Mouse (Mus musculus): ENCODE data around the gene Erc1. TPM values are rescaled to one million over a fixed set of nuclear protein-coding genes. Genes with fewer than 3 reads are reported as not detected.

Gene Erc1
- polyA plus RNA-seq, 1 experiment from 2014 or later = 27.2 TPM

DNA sequence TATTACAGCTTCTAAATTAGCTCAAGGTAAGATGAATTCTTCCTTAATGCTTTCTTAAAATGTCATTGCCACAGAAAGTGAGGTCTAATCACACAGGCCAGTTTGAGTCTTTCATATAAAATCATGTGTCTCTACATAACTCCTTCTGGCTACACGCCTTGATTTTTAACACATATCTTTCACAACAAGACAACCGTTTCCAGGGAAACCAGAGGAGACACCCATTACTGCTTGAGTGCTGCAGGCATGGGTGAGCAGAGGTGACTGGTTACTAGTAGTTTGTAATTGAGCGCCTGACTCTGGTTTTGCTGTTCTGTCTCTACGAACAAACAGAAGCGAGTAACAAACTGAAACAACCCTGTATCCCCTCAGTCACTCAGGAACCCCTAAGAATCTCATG is 51.7 kb downstream of the Erc1 start:
- 91% methylated on average over 5 of the region's 5 CpGs for WGBS

DNA sequence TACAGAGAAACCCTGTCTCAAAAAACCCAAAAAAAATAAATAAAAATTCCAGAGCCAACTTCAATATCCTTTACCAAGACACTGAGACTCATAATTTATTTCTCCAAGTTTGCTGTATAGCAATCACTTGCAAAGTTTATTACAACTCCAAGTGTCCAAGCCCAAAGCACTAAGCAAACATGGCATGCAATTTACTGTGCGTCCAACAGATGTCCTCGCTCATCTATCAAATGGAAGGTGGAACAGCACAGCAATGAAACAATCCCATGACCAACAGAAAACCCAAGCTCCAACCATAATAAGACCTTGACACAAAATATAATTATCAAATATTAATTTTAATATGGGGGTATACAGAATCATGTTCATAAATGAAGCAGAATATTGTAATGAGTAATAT is 55.4 kb downstream of the Erc1 start:
- no peak for ATAC-seq (ENCODE audit: low FRiP score, low read depth)
- Histone ChIP-seq H3K27ac (no peak overlapping the region), H3K4me3 (no peak overlapping the region), H3K4me1 (no peaks in the 10 kb centered on the region), H3K27me3 (no peaks in the 10 kb centered on the region), H3K36me3 (peaks cover 25% of the 10 kb centered on the region), H3K9ac (no peak overlapping the region), H3K9me3 (no peaks in the 10 kb centered on the region), H3K4me2 (replicated peaks) (no peak overlapping the region)
- WGBS = 51% methylated on average over 2 of the region's 2 CpGs

More for the DNA sequence above, 51.7 kb downstream of the Erc1 start:
- Histone ChIP-seq H3K9me3 (no peaks in the 10 kb centered on the region), H3K27me3 (no peaks in the 10 kb centered on the region), H3K4me1 (no peaks in the 10 kb centered on the region), H3K4me2 (replicated peaks) (no peak overlapping the region), H3K27ac (no peak overlapping the region), H3K36me3 (peaks cover 16% of the 10 kb centered on the region), H3K9ac (no peak overlapping the region), H3K4me3 (no peak overlapping the region)
- no peak for ATAC-seq (ENCODE audit: low FRiP score, low read depth)

DNA sequence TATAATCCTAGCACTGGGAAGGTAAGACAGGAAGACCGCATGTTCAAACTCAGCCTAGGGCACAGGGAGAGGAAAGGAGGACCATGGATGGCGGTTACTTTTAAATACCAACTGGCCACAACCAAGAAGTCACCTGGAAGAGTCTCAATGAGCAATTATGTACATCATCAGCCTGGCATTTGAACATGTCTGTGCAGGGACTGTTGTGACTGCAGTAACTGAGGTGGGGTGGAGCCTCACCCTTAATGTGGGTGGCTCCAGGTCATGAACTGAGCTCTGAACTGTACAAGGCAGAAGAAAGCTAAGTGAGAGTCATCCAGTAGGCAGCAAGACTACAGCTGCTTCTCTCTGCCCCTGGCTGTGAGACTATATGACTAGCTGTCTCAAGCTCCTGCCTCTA is 65.6 kb downstream of the Erc1 start:
- WGBS = 87% methylated on average over 2 of the region's 2 CpGs
- Histone ChIP-seq H3K4me2 (replicated peaks) (no peak overlapping the region), H3K9ac (no peak overlapping the region), H3K4me3 (no peak overlapping the region), H3K27ac (no peak overlapping the region), H3K4me1 (no peaks in the 10 kb centered on the region), H3K9me3 (no peaks in the 10 kb centered on the region), H3K36me3 (peaks cover 17% of the 10 kb centered on the region), H3K27me3 (no peaks in the 10 kb centered on the region)
- no peak for ATAC-seq (ENCODE audit: low FRiP score, low read depth)

DNA sequence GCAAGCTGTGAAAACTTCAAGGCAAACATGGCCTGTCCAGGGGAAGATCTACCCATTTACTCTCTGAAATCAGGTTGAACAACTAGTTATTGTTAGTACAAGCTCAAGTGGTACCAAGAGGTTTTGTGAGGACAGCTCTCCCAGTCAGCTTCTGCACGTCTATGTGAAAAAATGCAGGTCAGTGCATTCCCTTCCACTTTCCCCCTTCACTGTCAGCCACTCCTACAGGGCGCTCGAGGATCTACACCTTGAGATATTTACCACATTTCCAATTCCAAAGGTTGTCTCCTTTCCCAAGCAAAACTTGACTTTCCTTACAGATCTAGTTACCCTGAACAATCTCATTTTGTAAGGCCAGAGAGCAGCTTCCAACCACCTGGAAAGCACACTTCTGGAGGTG is 66.9 kb downstream of the Erc1 start:
- Histone ChIP-seq H3K4me2 (replicated peaks) (no peak overlapping the region), H3K4me3 (no peak overlapping the region), H3K4me1 (no peaks in the 10 kb centered on the region), H3K9ac (no peak overlapping the region), H3K27ac (no peak overlapping the region), H3K36me3 (peaks cover 17% of the 10 kb centered on the region), H3K9me3 (no peaks in the 10 kb centered on the region), H3K27me3 (no peaks in the 10 kb centered on the region)
- no peak for ATAC-seq (ENCODE audit: low FRiP score, low read depth)
- WGBS = 76% methylated on average over 3 of the region's 3 CpGs

DNA sequence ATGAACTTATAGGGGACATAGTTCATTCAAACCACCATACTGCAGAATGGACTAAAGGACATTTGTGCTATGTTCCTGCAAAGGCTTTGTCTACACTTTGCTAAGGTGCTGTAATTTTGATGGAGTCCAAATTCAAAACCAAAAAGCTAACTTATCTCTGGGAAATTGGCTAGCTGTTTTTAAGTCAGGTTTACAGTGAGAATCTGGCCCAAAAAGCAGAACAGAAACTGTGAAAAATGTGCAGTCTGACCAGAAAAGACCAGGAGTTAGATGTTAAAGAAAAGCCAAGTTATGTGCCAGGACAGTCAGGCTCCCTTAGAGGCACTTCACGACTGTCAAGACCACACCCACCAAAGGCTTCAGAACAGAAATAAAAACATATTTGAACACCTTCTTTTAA is 79.2 kb downstream of the Erc1 start:
- no peak overlapping the region for H3K27ac ChIP-seq
- no peak overlapping the region for H3K4me3 ChIP-seq

DNA sequence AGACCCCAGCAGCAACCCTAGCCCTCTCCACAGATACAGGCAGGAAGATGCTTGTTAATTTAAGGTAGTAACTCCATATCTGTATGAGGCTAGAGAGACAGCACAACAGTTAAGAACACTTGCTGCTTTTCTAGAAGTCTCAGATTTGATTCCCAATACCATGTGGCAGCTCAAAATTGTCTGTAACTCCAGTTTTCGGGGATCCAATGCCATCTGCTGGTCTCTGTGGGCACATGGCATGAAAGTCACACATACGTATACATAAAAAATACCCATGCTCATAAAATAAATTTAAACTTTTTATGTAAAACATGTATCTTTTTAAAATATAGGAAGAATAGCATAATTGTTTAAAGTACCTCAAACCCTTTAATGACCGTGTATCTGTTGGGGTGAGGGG is 83.6 kb downstream of the Erc1 start:
- Histone ChIP-seq H3K36me3 (peaks cover 6% of the 10 kb centered on the region), H3K4me3 (no peak overlapping the region), H3K27ac (no peak overlapping the region), H3K4me1 (no peaks in the 10 kb centered on the region), H3K4me2 (replicated peaks) (no peak overlapping the region), H3K9me3 (no peaks in the 10 kb centered on the region), H3K27me3 (no peaks in the 10 kb centered on the region), H3K9ac (no peak overlapping the region)
- WGBS = 91% methylated on average over 3 of the region's 3 CpGs
- ATAC-seq (ENCODE audit: low FRiP score, low read depth) = no peak

More for the DNA sequence above, 79.2 kb downstream of the Erc1 start:
- Histone ChIP-seq H3K9me3 (no peaks in the 10 kb centered on the region), H3K27me3 (no peaks in the 10 kb centered on the region), H3K36me3 (peaks cover 14% of the 10 kb centered on the region), H3K4me2 (replicated peaks) (no peak overlapping the region), H3K9ac (no peak overlapping the region), H3K4me1 (no peaks in the 10 kb centered on the region)
- 60% methylated on average over 1 of the region's 1 CpGs for WGBS
- ATAC-seq (ENCODE audit: low FRiP score, low read depth) = no peak

DNA sequence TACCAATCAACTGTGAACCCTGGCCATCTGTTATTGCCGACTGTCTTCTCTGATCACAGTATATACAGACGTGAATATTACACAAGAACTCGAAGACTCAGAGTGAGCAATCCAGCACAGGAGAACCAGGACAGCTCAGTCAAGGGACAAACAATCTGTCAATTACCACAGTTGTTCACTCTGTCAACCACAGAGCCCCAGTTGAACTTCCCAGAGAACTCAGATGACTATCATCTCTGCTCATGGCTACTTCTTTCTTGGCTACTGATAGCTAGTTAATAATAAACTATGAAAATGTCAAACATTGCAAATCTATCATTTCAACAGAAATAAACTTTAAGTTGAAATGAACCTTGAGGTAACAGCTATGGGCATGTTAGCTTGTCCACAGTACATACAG is 88.1 kb downstream of the Erc1 start:
- no peaks in the 10 kb centered on the region for H3K27me3 ChIP-seq
- WGBS = 84% methylated on average over 3 of the region's 3 CpGs
- H3K9ac ChIP-seq = no peak overlapping the region
- no peak for ATAC-seq (ENCODE audit: low FRiP score, low read depth)
- H3K4me2 ChIP-seq (replicated peaks) = no peak overlapping the region
- no peaks in the 10 kb centered on the region for H3K9me3 ChIP-seq
- no peak overlapping the region for H3K27ac ChIP-seq
- H3K36me3 ChIP-seq = peaks cover 6% of the 10 kb centered on the region
- H3K4me3 ChIP-seq = no peak overlapping the region
- no peaks in the 10 kb centered on the region for H3K4me1 ChIP-seq

DNA sequence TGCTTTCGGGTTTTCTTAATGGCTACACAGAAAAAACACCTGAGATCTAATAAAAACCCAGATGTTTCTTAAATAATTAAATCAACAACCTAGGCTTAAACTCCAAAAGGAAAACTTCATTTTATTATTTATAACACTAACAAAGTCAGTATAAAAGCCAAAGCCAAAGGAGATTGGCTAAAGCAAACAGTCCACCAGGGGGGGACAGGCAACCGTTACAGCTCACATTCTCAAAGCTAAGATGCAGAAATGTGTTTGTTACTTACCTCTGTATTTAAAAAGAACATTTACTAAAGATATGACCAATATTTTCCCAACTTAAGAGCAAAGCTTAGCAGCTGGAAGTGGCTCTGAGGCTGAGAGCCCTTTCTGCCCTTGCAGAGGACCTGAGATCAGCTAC is 89.5 kb downstream of the Erc1 start:
- 75% methylated on average over 2 of the region's 2 CpGs for WGBS
- Histone ChIP-seq H3K4me2 (replicated peaks) (no peak overlapping the region), H3K4me3 (no peak overlapping the region), H3K9me3 (no peaks in the 10 kb centered on the region), H3K4me1 (no peaks in the 10 kb centered on the region), H3K27me3 (no peaks in the 10 kb centered on the region), H3K36me3 (peaks cover 6% of the 10 kb centered on the region), H3K27ac (no peak overlapping the region), H3K9ac (no peak overlapping the region)
- no peak for ATAC-seq (ENCODE audit: low FRiP score, low read depth)

DNA sequence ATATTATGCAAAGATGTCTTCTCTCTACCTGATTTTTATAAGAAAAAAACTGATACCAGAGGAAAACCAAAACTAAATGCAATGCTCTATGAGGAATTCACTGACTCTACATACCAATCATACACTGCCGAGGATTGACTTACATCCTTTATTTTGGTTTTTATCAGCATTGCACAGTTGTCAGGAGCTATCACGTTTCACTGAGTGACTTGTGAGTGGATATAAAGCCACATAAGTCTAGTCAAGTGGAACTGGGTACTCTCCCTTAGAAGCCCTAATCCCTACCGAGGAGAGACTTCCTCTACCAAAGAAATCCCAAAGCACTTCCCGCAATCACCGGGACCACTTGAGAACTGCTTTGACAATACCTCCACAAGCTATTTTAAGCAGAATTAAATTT is 90.2 kb downstream of the Erc1 start:
- Histone ChIP-seq H3K4me3 (no peak overlapping the region), H3K4me2 (replicated peaks) (no peak overlapping the region), H3K4me1 (no peaks in the 10 kb centered on the region), H3K9me3 (no peaks in the 10 kb centered on the region), H3K36me3 (peaks cover 10% of the 10 kb centered on the region), H3K27me3 (no peaks in the 10 kb centered on the region), H3K27ac (no peak overlapping the region), H3K9ac (no peak overlapping the region)
- ATAC-seq (ENCODE audit: low FRiP score, low read depth) = no peak
- WGBS = 67% methylated on average over 5 of the region's 5 CpGs

DNA sequence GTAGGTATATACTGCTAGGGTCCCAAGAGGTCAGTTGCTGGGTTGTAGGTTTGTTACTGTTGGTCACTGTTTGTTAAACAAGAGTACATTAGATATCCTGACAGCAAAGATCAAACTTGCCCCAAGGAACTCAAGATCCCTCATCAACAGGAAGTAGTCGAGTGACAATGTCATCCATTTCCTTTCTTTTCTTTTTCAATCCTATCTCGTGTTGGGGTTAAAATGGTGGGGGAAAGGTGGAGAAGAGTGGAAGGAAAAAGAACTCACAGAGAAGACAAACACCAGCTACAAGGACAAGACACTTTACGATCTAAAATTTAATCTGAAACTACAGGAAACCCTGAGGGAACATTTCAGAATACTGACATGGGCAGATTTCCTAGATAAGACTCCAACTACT is 92.1 kb downstream of the Erc1 start:
- no peak overlapping the region for H3K27ac ChIP-seq
- ATAC-seq (ENCODE audit: low FRiP score, low read depth) = no peak
- WGBS = 82% methylated on average over 3 of the region's 3 CpGs

DNA sequence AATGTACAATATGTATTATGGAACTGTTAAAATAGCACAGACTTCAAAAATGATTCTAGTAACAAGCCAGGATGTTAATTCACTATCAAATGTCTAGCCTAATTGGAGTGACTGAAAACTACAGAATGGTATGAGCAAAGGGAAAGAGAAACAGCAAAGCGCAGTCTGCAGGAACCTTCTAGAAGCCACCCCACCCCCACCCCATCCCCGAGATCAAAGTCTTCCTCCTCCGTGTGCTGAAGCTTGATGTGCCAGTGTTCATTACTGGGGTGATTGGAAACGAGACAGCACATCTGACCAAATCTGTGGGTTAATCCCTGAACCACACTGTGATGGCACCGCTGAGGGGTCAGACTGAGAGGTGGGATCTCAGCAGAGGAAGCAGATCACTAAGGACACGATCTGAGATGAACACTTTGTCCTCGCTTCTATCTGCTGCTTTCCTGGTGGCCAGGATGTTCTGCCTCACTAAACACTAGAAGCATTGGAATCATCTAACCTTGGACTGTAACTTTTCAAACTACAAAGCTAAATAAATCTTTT is 98.8 kb downstream of the Erc1 start:
- no peak for ATAC-seq (ENCODE audit: low FRiP score, low read depth)
- no peaks in the 10 kb centered on the region for H3K27me3 ChIP-seq
- H3K9me3 ChIP-seq = no peaks in the 10 kb centered on the region; the same call in 1 of the 2 replicates
- peaks cover 42% of the 10 kb centered on the region for H3K36me3 ChIP-seq
- H3K9ac ChIP-seq = no peak overlapping the region
- WGBS = 85% methylated on average over 7 of the region's 7 CpGs
- H3K4me1 ChIP-seq = no peaks in the 10 kb centered on the region
- H3K27ac ChIP-seq = no peak overlapping the region
- H3K4me3 ChIP-seq = no peak overlapping the region
- no peak overlapping the region for H3K4me2 ChIP-seq (replicated peaks)

More for the DNA sequence above, 92.1 kb downstream of the Erc1 start:
- Histone ChIP-seq H3K27me3 (no peaks in the 10 kb centered on the region), H3K4me1 (no peaks in the 10 kb centered on the region), H3K9ac (no peak overlapping the region), H3K36me3 (peaks cover 21% of the 10 kb centered on the region), H3K4me3 (no peak overlapping the region), H3K4me2 (replicated peaks) (no peak overlapping the region), H3K9me3 (no peaks in the 10 kb centered on the region)

DNA sequence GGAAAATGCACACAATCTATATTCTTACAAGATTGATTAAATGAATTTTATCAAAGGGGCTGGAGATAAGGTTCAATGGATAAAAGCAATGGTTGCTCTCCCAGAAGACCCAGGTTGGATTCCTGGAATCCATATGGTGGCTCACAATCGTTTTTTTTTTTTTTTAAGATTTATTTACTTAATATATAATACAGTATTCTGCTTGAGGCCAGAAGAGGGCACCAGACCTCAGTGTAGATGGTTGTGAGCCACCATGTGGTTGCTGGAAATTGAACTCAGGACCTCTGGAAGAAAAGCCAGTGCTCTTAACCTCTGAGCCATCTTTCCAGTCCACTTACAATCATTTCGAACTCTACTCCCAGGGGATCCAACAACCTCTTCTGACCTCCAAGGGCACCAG is 106.1 kb downstream of the Erc1 start:
- no peaks in the 10 kb centered on the region for H3K9me3 ChIP-seq
- no peak overlapping the region for H3K27ac ChIP-seq
- H3K9ac ChIP-seq = no peak overlapping the region
- H3K4me1 ChIP-seq = no peaks in the 10 kb centered on the region
- H3K4me3 ChIP-seq = no peak overlapping the region
- H3K36me3 ChIP-seq = peaks cover 30% of the 10 kb centered on the region
- no peak overlapping the region for H3K4me2 ChIP-seq (replicated peaks)
- 74% methylated on average over 2 of the region's 2 CpGs for WGBS
- no peak for ATAC-seq (ENCODE audit: low FRiP score, low read depth)
- no peaks in the 10 kb centered on the region for H3K27me3 ChIP-seq

DNA sequence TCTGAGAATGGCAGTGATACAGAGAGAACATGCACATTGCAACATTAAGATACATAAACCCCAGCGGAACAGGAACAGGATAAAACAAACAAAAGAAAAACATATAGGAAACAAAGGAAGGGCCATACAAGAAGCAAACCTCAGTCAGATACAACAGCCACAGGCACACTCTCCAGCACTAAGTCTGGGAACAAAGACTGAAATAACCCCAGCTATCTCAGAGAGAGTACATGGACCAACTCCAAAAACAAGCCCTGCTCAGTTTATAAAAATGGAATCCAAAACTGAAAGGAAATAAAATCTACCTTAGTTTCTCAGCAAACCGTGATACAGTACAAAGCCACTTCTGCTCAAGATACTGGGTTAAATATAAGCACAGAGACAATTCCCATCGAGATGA is 107.4 kb downstream of the Erc1 start:
- ATAC-seq (ENCODE audit: low FRiP score, low read depth) = no peak
- WGBS = 87% methylated on average over 3 of the region's 3 CpGs
- no peak overlapping the region for H3K4me3 ChIP-seq
- H3K4me2 ChIP-seq (replicated peaks) = no peak overlapping the region
- no peak overlapping the region for H3K9ac ChIP-seq
- H3K9me3 ChIP-seq = no peaks in the 10 kb centered on the region
- H3K27me3 ChIP-seq = no peaks in the 10 kb centered on the region
- H3K36me3 ChIP-seq = peaks cover 27% of the 10 kb centered on the region
- H3K4me1 ChIP-seq = 0 out of 2 replicates have a peak, but pooled peaks cover 5% of the 10 kb centered on the region
- H3K27ac ChIP-seq = no peak overlapping the region
